Mouse (Mus musculus) cerebellum, adult 11 months (tissue): ENCODE measurements at regions not wholly inside any gene's neighbourhood (a gene's known extent, or its start where the extent isn't known, plus 50 kb on each side); places are given as distances from the start of the nearest gene placed in this dataset.
A peak's percentile ranks its signal among the peaks of the same experiment; 100 is the strongest.

Experiments
- DNase-seq: peaks from one replicate; pipeline ENCODE4 v3.0.0; 2022

GRCm38 (mm10) chr8:96680416-96681027 is 792.2 kb upstream of the Got2 start:
- peak; percentile 1 for DNase-seq

- DNase-seq: no peak
Measured at GRCm38 (mm10) chr8:96679510-96679909, 791.2 kb upstream of the Got2 start.

GRCm38 (mm10) chr8:96674703-96675102 is 786.4 kb upstream of the Got2 start:
- DNase-seq: no peak

- DNase-seq: no peak
Measured at GRCm38 (mm10) chr8:96656495-96657279, 768.3 kb upstream of the Got2 start.

GRCm38 (mm10) chr8:96647743-96648142 is 759.4 kb upstream of the Got2 start:
- DNase-seq: no peak
